Mouse (Mus musculus): Measurements from ENCODE around the gene Ppp2r5d.

Gene Ppp2r5d

DNA sequence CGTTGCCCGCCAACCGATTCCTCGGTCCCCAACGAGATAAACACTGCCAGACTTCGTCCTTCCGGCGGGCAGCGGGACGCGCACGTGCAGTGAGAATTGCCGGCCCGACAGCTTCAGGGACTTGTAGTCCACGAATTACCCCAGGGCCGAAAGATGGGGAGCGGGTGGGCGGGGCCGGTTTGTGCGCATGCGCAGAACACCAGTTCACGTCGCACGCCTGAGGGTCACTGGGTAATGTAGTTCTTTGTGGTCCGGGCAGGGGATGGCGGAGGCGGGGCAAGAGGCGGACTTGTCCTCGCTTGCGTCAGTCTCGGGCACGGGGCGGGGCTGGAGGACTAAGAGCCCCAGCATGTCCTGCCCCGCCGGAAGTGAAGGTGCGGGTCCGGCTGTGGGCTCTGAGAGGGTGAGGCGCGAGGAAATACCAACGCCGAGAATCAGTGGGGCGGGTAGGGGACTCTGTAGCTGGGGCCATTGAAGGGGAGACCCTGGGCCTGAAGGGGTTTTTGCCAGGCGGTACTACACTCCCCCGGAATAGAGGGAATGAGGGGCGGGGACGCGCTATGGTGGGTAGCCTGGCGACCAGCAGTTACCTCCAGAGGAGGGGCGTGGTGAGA lies 24.0 kb downstream of the Ppp2r5d start, which contains the start of gene Klhdc3:
Klhdc3 (minus strand) TSS at position 155 of the 614 bp plus-strand sequence.
- peak; percentile 98 for DNase-seq (ENCODE audit: low read depth)

DNA sequence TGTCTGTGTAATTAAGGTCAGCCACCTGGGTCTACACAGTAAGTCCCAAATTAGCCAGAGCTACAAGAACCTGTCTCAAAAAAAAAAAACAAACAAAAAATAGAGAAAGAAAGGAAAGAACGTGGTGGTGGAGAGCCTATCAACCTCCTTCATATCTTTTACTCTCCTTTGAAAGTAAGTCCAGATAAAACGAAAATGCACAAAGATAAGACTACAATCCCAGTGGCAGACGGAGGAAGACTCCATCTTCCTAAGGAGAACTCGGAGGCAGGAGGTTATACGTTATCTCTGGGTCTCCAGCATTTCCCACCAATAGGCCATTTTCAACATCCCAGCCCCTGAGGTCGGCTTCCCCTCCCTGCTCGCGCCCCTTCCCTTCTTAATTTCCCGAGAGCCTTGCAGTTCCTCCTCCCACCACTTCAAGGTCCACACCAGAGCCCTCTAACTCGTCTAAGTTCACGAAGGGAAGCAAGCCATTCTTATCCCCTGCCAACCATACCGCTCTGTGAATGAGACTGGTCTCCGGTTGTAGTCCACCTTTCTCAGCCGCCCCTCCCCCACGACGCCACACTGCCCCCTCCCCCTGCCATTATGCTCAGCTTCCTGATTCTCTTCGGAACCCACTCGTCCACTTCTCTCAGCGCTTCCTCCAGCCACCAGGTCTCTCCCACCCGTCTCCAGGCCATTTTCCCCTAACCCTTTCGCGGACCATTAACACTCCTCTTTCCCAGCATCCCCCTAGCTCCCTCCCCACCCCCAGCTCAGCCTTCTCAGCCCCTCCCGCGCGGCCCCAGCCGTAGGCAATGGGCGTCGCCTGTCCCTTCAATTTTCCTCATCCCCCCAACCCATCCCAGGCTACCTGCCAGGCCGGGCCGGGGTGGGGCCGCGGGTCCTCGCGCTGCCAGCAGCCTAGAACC lies 24.8 kb downstream of the Ppp2r5d start:
- no peak for DNase-seq (ENCODE audit: low read depth)

DNA sequence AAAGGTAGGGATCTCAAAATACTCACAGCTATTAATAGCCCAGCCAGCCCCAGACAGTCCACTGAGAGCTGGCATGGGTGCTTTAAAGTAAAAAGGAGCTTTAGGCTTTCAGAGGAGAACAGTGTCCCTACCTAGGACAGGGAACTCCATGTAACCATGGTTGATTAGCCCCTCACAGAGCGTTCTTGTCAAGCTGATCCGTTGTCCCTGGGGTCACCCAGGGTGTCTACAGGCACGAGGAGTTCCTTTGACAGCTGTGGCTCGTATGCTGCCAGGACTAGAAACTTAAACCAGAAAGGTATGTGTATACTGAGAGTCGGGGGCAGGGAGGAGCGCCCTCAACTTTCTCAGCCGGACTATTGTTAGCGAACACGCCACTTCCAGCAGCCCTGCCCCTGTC lies 26.0 kb downstream of the Ppp2r5d start:
- no peak for DNase-seq (ENCODE audit: low read depth)

DNA sequence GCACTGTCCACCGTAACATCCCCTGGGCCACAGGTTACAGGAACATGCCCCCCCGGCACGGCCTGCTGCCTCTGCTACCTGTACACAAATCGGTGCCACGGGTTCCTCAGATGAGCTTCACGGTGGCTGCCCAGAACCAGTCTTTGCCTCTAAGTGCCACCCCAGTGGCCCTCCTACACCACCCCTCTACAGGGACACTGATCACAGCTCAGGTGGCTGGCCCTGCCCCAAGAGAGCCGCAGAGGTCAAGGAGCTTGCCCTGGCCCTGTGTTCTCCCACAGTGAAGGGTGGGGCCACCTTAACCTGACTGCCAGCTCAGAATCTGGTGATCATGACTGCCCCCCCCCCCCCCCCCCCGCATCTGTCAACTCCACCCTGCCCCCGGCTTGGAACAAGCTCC lies 26.5 kb downstream of the Ppp2r5d start, which contains the start of gene Mea1:
Mea1 (plus strand) TSS at position 378 of the 400 bp plus-strand sequence.
- DNase-seq (ENCODE audit: low read depth) = no peak

DNA sequence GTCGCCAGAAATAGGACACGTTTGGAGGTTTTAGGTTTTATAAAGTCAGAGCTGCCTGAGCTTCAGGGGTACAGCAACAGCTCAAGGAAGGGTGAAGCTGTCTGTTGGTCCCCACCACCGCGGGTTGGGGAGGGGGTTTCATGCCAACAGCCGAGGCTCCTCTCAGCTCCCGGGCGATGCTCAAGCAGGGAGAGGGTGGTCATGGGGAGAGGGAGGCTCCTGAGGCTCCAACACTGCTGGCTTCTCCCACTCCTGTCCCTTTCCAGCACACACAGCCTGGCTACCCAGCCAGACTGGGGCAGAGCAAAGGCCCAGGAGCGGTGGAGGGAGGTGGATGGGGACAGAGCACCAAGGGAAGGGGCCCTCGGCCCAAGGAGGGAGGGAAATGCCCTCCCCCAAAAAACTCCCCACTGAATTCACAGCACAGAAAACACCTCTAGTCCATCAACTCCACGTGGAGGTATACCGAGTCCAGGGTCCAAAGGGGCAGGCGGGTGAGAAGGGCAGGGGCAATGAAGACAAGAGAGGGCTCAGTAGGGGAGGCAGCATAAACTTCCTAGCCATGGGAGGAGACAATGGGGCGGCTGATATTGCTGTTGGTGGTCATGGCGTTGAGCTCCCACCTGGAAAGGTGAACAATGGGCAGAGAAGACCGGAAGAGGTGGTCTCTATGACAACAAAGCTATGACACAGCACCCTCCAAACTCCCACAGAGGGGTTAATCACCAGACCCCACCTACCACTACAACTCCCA lies 30.2 kb downstream of the Ppp2r5d start:
- DNase-seq (ENCODE audit: low read depth) = no peak

DNA sequence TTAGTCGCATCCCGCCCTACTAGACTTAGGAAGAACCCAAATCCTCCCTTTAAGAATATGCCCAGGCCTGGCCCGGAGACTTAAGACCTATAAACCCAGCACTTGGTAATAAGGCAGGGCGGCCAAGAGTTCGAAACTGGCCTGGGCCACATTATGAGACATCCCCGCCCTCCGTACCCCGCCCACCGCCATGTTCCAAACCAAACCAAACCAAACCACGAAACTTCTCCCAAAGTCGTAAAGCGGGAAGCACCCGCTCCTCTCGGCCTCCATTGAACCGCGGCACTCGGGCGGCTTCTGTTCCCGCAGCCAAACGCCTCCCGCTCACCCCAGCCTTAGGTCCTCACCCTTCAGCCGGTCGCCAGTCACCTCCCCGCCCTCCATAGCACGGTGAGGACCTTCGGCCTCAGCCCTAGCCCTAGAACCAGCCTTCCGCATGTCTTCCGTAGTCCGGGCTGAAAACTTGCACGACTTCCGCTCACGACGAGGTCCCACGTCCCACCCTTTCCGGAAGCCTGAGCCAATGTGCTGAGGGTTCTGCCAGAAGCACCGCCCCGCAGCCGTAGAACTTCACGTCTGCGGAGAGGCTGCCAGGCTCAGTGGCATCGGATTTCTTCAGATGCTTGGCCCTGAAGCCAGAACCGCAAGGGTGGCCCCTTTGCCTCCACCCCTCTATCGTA lies 30.9 kb downstream of the Ppp2r5d start, which contains the start of gene Rrp36:
Rrp36 (minus strand) TSS at position 503 of the 680 bp plus-strand sequence.
- DNase-seq (ENCODE audit: low read depth) = peak; percentile 88

DNA sequence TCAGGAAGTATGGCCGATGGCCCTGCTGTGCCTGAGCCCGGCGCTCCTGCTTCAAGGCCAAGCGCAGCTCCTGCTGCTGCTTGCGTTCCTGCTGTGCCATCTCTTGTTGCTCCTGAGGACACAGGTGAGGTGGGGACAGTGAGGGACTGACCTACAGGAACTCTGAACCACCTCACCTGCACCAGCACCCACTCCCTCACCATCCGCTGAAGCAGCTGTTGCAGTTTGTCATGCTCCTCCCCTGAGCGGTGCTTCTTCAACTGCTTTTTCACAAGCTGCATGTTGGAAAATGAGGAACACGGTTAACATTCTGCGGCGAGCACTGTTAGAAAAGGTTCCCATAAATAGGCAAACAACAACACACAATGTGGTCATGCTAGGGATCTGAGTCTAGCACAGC lies 35.0 kb downstream of the Ppp2r5d start:
- DNase-seq (ENCODE audit: low read depth) = no peak

DNA sequence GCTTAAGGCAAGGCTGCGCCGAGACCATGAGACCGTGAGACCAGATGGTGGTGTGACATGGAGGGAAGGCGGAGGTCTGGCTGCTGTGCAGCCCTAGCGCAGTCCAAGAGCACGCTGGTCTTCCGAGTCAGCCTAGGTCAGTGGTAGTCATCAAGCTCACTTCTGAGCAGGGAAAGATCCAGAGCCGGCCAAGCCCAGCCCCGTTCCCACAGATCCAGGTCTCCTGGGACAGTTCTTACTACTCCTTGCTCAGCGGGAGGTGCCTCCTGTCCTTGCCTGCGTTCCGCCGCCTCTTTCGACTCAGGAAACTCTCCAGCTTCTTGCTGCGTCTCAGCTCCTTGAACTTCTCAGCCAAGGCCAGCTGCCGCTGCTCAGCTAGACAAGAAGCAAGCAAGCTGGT lies 37.2 kb downstream of the Ppp2r5d start:
- DNase-seq (ENCODE audit: low read depth) = no peak

DNA sequence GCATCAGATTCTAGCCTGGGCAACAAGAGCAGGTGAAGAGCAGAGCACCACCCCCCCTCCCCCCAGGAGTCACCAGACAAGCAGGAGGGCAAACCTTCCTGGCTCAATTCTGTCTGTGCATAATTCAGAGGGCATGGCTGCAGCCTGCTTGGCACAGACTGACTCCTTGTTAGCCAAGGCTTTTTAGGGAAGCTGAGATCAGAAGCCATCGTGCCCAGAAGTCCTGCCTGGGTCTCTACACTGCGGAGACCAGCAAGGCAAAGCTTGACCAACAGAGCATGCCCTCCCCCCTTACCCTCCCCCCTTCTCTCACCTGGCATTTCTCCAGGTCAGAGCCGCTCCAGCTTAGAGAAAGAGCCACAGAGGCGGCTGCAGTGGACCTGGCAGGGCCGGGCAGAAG lies 42.2 kb downstream of the Ppp2r5d start:
- no peak for DNase-seq (ENCODE audit: low read depth)

DNA sequence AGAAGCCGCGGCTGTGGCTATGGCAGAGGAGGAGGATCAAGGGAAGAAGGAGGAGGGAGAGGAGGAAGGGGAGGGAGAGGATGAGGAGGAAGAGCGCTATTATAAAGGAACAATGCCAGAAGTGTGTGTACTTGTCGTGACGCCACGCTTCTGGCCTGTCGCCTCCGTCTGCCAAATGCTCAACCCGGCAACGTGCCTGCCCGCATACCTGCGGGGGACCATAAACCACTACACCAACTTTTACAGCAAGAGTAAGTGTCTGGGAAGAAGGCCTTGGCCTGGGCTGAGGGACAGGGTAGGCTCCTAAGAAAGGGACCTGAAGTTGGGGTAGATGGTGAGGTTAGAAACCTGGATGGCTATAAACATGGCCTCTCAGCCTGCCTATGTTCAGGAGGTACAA lies 42.9 kb downstream of the Ppp2r5d start:
- DNase-seq (ENCODE audit: low read depth) = no peak

DNA sequence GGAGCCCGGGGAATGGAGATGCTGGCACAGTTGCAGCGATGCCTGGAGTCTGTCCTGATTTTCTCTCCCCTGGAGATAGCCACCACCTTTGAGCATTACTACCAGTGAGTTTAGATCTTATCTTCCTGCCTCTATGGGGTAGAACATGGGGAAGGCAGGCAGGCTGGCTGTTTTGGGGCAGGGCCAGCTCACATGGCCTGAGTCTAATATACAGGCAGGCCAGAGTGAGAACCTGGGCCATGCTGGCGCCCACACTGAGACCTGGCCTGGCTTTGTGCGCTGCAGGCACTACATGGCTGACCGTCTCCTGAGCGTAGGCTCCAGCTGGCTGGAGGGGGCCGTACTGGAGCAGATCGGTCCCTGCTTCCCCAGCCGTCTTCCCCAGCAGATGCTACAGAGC lies 43.6 kb downstream of the Ppp2r5d start:
- no peak for DNase-seq (ENCODE audit: low read depth)

DNA sequence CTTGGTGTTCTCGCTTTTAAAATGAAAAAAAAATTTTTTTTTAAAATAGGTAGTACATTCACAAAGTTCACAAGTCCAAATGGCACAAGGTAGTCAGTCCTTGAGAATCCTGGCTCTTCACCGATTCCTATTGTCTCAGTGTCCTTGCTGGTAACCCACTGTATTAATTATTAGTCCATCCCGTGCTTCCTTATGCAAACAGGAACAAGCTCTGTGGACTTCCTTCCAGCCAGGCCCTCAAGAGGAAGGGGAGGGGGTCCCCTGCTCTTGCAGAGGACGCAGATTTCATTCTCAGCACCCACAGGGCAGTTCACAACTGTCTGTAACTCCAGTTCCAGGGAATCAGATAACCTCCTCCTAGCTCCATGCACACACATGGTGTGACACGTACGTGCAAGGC lies 48.9 kb downstream of the Ppp2r5d start:
- no peak for DNase-seq (ENCODE audit: low read depth)

DNA sequence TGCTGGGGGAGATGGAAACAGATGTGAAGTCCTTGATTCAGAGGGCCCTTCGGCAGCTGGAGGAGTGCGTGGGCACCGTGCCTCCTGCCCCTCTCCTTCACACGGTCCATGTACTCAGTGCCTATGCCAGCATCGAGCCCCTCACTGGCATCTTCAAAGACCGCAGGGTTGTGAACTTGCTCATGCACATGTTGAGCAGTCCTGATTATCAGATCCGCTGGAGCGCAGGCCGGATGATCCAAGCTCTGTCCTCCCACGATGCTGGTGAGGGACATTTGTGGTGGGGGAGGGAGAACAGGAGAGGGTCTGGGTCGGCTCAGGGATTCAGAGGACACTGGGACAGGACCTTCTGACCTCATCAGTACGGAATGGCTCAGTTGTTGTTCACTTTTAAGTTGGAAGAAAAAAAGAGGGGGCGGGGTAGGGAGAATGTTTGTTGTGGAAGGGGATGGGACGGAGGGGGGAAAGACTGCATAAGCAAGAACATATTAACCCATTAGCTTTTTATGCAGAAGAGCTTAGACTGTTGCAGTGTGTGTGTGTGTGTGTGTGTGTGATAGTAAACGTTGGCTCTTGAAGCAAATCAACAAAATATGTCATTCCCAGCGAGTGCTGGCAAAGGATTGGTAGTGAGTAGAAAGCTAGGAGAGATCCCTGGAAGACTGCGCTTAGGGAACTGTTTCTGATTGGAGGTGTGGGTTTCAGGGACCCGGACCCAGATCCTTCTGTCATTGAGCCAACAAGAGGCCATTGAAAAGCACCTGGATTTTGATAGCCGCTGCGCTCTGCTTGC lies 53.0 kb downstream of the Ppp2r5d start:
- no peak for DNase-seq (ENCODE audit: low read depth)

DNA sequence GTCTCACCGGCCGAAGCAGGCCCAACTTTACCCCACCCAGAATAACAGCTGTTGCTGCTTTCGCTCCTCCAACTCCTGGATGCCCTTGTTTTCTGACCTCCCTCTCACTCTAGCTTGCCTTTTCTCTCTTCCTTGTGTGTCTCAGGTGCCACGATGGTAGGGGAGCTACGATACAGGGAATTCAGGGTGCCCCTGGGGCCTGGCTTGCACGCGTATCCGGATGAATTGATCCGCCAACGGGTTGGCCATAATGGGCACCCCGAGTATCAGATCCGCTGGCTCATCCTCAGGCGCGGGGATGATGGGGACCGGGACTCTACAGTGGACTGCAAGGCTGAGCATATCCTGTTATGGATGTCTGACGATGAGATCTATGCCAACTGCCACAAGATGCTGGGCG lies 53.6 kb downstream of the Ppp2r5d start:
- no peak for DNase-seq (ENCODE audit: low read depth)

DNA sequence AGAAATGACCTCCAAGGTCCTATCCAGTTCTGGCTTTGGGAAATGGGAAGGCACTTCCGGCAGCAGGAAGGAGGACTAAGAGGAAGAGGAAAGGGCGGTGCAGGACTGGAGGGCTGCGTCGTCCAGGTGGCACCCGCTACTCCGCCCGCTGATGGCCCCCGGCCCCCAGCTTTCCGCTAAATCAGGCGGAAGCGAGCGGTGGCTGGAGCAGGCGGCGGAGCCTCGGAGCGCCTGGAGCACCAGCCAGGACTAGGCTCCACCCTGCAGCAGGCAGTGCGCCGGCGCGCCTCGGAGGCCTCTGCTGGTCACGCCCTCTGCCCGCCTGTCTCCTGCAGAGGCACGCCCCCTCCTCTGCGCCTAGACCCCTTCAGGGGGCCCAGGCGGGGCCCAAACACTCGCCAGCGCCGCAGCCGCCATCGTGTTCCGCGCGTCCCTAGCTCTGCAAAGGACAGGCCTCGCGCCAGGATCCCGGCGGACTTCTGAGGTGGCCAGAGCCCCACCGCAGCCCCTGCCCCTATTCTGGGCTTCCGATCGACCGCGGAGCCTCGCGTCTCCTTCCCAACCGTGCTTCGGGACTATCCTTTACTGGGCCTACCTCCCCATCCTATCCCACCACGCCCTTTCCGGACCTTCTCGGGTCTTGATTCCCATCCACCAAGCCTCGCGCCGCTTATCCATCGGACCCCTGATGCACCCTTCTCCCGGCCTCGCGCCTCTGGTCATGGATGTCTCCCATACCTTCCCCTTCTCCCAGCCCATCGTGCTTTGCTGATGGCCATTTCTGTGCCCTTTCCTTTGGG lies 54.5 kb downstream of the Ppp2r5d start, which contains the start of gene Cul7:
Cul7 (plus strand) TSS at position 106 of the 800 bp plus-strand sequence.
- DNase-seq (ENCODE audit: low read depth) = peak; percentile 76

DNA sequence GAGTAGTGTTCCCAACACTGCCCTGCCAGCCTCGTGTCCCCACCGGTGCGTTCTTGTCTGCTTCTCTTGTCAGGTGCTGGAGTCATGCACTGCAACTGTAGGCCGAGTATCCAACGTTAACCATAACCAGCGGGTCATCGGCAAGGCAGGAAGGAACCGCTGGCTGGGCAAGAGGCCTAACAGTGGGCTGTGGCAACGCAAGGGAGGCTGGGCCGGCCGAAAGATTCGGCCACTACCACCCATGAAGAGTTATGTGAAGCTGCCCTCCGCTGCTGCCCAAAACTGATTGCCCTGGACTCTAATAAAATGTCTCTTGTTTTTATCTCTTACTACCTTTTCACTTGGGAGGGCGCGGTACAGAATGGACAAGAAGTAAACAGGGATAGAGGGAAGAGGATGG lies 55.1 kb downstream of the Ppp2r5d start:
- no peak for DNase-seq (ENCODE audit: low read depth)

DNA sequence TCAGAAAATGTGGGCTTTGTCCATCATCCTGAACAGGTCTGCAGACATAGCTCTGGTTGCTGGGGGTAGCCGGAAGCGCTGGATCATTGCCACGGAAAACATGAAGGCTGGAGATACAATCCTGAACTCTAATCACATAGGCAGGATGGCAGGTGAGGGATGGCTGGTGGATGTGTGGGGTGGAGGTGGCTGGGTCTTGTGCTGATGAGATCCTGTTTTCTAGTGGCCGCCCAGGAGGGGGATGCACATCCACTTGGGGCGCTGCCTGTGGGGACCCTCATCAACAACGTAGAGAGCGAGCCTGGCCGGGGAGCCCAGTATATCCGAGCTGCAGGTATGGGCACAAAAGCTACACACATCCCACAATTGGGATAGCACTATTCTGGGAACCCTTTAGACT lies 56.5 kb downstream of the Ppp2r5d start:
- DNase-seq (ENCODE audit: low read depth) = no peak

DNA sequence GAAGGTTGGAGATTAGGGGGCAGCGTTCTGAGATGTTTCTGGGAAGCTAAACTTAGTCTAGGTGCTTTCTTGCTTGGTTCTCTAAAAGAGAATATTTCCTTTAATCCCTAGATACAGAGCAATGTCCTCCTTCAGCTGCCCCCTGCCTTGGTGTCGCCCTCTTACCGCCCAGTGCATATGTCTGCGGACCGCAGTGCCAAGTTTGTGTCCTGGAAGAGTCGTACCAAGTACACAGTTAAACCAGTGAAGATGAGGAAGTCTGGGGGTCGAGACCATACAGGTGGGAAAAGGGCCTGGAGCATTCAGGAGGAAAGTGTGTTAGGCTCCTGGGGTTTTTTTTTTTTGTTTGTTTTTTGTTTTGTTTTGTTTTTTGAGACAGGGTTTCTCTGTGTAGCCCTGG lies 57.6 kb downstream of the Ppp2r5d start:
- no peak for DNase-seq (ENCODE audit: low read depth)

DNA sequence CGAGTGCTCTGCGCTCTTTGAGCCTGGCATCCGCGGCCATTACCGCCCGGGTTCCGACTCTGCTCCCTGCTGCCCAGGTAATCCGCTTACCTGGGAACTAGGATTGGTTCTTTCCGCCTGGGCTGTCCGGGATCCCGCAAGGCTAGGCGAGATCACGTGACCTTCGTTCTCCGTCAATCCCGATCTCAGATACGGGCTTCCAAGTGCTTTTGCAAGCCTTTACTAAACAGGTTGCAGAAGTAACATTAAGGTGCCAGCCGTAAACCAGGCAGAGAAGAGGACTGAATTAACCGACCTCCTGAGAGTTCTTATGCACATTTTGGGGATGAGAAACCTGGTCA lies 58.6 kb downstream of the Ppp2r5d start:
- DNase-seq (ENCODE audit: low read depth) = no peak

DNA sequence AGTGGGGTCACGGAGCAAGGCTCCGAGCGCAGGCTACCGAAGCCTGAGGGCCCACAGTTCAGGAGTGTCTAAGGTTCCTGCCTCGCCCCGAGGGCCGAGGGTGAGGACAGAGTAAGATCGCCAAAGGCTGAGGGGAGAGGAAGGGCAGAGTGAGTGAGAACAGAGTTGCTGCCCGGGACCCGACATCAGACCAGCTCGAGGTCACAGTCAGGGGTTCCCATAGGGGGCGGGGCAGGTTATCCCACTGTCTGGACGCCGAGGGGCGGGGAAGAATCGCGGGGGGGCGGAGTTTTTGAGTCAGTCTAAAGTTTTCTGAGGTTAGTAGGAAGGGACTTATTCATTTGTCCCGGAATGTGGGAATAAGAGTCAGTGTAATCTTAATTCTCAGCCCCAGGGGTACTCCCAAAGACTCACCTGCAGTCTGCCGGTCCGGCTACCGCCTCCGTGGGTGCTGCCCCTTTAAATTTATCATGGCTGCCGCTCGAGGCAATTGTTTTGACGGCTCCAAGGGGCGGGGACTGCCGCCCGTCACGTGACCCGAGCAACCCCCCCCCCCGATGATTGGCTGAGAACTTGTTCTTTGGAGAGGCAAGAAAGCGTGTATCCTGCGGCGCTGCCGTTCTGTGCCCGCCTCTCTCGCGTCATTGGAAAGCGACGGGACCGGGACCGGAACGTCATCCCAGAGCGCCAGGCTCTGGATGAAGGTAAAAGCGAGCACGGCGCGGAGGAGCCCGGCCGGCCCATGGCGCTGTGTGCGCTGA lies 59.2 kb downstream of the Ppp2r5d start, which contains the start of the genes Klc4 and Mrpl2:
Klc4 (minus strand) TSS at position 462 of the 761 bp plus-strand sequence.
Mrpl2 (plus strand) TSS at position 669 of the 761 bp plus-strand sequence.
- peak; percentile 98 for DNase-seq (ENCODE audit: low read depth)

Measured in c-Kit-positive CD71-positive TER-119-negative erythroid progenitor cells, embryonic 14.5 days (primary cell).